Mouse (Mus musculus): ENCODE measurements around the gene 1700003E16Rik. TPM values are rescaled to one million over a fixed set of nuclear protein-coding genes. Genes with fewer than 3 reads are reported as not detected.
A peak's percentile ranks its signal among the peaks of the same experiment; 100 is the strongest.

1700003E16Rik gene
- polyA plus RNA-seq (2014; fragmentation: Nextera tagmentation; extraction: Ambion mirVana) = 7.1 and 7.5 TPM in 2 replicates

DNA sequence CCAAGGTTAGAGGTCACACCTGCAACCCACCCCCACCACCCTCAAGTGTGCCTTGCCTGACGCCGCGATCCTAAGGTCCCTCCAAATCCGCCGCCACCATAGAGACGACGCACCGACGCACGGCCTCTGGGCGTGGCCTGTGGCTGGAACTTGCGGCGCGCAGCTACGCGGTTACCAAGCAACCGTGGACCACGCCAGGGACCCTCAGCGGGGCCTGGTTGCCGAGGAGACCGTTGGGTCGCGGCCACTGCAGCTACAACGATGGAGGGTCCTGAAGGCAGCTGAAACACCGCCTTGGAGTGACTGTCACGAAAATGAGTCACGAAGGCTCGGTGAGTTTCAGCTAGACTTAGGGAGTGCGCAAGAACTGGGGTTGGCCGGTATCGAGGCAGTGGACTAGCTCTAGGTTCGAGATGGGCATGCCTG lies at the start of gene 1700003E16Rik, which contains the start of gene Wdr54:
1700003E16Rik (plus strand) TSS at position 146 of the 426 bp plus-strand sequence.
Wdr54 (minus strand) TSS at position 139 of the 426 bp plus-strand sequence.
- Histone ChIP-seq H3K4me2 (replicated peaks) (peak within 1 kb of the TSS; percentile 86), H3K27ac (peak within 1 kb of the TSS; percentile 38; the same call in 1 of the 2 replicates), H3K9ac (peak within 1 kb of the TSS; percentile 66), H3K27me3 (ENCODE audit: control insufficient read depth, insufficient read depth, low read length) (peaks cover 15% of the 10 kb centered on the region), H3K4me1 (replicated peaks; ENCODE audit: control insufficient read depth, insufficient read depth, low read length) (peaks cover 14% of the 10 kb centered on the region), H3K9me3 (ENCODE audit: control insufficient read depth, low read length) (no peaks in the 10 kb centered on the region), H3K36me3 (replicated peaks; ENCODE audit: control insufficient read depth, insufficient read depth) (no peaks in the 10 kb centered on the region), H3K4me3 (replicated peaks; ENCODE audit: low read length) (peak within 1 kb of the TSS; percentile 61)
- ATAC-seq (ENCODE audit: low FRiP score) (peak; percentile 94), DNase-seq (ENCODE audit: low spot score) (peak; percentile 84)
- under 1% methylated on average over 32 of the region's 32 CpGs for WGBS

DNA sequence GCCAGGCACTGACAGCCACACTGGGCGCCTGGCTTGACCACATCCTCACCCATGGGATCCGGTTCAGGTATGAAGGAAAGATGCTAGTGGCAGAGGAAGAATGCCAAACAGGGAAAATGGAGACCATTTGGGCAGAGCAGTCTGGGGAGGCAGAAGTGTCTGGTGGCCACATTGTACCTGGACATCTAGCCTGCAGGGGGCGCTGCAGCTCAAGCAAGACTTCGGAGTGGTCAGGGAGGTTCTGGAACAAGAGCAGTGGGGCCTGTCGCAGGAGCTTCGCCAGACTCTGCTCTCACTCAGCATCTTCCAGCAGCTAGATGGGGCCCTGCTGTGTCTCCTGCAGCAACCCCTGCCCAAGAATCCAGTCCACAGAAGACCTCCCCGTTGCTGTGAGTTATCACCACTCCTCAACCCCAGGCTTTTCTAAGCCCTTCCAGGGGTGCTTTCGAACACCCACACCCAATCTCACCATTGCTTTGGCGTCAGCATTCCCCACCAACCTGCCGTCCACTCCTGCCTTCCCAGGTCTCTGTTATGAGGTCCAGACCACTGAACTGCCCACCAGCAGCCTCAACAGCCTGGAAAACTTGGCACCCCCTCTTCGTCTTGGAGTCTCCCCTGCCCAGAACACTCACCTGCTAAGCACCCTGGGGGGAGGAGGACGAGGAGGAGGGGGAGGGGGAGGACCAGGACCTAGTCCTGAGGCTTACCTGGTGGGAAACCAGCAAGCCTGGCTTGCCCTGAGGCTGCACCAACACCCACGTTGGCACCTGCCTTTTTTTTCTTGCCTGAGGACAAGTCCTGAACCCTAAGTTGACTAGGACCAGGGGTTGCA lies 48.4 kb upstream of the 1700003E16Rik start:
- peak; percentile 63 for DNase-seq (ENCODE audit: low spot score)
- Histone ChIP-seq H3K27ac (peak overlapping the region; percentile 83; the same call in 1 of the 2 replicates), H3K4me2 (replicated peaks) (peak overlapping the region; percentile 75), H3K4me1 (replicated peaks; ENCODE audit: control insufficient read depth, insufficient read depth, low read length) (peaks cover 27% of the 10 kb centered on the region), H3K9me3 (ENCODE audit: control insufficient read depth, low read length) (no peaks in the 10 kb centered on the region), H3K9ac (peak overlapping the region; percentile 92), H3K4me3 (replicated peaks; ENCODE audit: low read length) (peak overlapping the region; percentile 84; the same call in 1 of the 2 replicates), H3K27me3 (ENCODE audit: control insufficient read depth, insufficient read depth, low read length) (no peaks in the 10 kb centered on the region), H3K36me3 (replicated peaks; ENCODE audit: control insufficient read depth, insufficient read depth) (peaks cover 25% of the 10 kb centered on the region)
- ATAC-seq (ENCODE audit: low FRiP score) = 0 out of 2 replicates have a peak, but pooled peaks have one; percentile 1
- WGBS = 35% methylated on average over 13 of the region's 13 CpGs

GRCm38 (mm10) chr6:83108762-83109668 lies 47.2 kb upstream of the 1700003E16Rik start, which contains the start of gene Mrpl53:
Gene Mrpl53, plus strand, starts transcription at chr6:83109040.
- peak within 1 kb of the TSS; percentile 84 for H3K4me3 ChIP-seq (replicated peaks; ENCODE audit: low read length)
- peaks cover 20% of the 10 kb centered on the region for H3K4me1 ChIP-seq (replicated peaks; ENCODE audit: control insufficient read depth, insufficient read depth, low read length)
- H3K27me3 ChIP-seq (ENCODE audit: control insufficient read depth, insufficient read depth, low read length) = no peaks in the 10 kb centered on the region
- peaks cover 25% of the 10 kb centered on the region for H3K36me3 ChIP-seq (replicated peaks; ENCODE audit: control insufficient read depth, insufficient read depth)
- H3K27ac ChIP-seq = peak within 1 kb of the TSS; percentile 83
- under 1% methylated on average over 76 of the region's 76 CpGs for WGBS
- H3K9ac ChIP-seq = peak within 1 kb of the TSS; percentile 92
- H3K4me2 ChIP-seq (replicated peaks) = peak within 1 kb of the TSS; percentile 75
- DNase-seq (ENCODE audit: low spot score) (peak; percentile 80), ATAC-seq (ENCODE audit: low FRiP score) (peak; percentile 88)
- no peaks in the 10 kb centered on the region for H3K9me3 ChIP-seq (ENCODE audit: control insufficient read depth, low read length)

DNA sequence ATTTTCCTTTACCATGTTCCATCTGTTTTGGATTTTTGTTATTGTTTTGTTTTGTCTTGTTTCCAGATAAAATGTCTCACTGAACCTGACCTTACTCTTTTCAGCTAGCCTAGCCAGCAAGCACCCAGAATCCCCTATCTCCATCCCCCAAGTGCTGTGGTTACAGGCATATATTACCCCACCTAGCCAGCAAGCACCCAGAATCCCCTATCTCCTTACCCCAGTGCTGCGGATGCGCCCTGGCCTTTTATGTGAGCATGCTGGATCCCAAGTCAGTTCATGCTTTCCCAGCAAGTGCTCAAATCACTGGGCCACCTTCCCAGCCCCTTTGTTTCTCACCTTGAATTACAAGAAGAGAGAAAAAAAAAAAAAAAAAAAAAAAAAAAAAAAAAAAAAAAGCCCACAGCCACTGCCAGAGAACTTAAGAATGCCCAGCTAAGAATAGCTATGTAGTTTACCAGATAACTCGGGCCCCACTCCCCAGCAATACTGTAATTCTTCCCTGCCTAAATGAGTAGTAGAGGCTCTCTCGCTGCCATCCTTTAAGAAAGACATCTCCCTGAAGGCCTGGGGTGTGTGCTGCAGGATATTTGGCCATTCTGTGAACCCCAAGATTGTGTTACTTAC lies 44.6 kb upstream of the 1700003E16Rik start:
- ATAC-seq (ENCODE audit: low FRiP score) (no peak), DNase-seq (ENCODE audit: low spot score) (no peak)
- no peaks in the 10 kb centered on the region for H3K9me3 ChIP-seq (ENCODE audit: control insufficient read depth, low read length)
- no peak overlapping the region for H3K9ac ChIP-seq
- H3K36me3 ChIP-seq (replicated peaks; ENCODE audit: control insufficient read depth, insufficient read depth) = peaks cover 21% of the 10 kb centered on the region
- 94% methylated on average over 4 of the region's 4 CpGs for WGBS
- H3K27me3 ChIP-seq (ENCODE audit: control insufficient read depth, insufficient read depth, low read length) = no peaks in the 10 kb centered on the region
- H3K4me1 ChIP-seq (replicated peaks; ENCODE audit: control insufficient read depth, insufficient read depth, low read length) = peaks cover 33% of the 10 kb centered on the region
- no peak overlapping the region for H3K4me2 ChIP-seq (replicated peaks)
- no peak overlapping the region for H3K4me3 ChIP-seq (replicated peaks; ENCODE audit: low read length)
- no peak overlapping the region for H3K27ac ChIP-seq

- DNase-seq (ENCODE audit: low spot score) (peak; percentile 90), ATAC-seq (ENCODE audit: low FRiP score) (peak; percentile 88)
- peak within 1 kb of the TSS; percentile 85 for H3K9ac ChIP-seq
- no peaks in the 10 kb centered on the region for H3K27me3 ChIP-seq (ENCODE audit: control insufficient read depth, insufficient read depth, low read length)
- WGBS = under 1% methylated on average over 55 of the region's 58 CpGs
- no peaks in the 10 kb centered on the region for H3K9me3 ChIP-seq (ENCODE audit: control insufficient read depth, low read length)
- peaks cover 39% of the 10 kb centered on the region for H3K36me3 ChIP-seq (replicated peaks; ENCODE audit: control insufficient read depth, insufficient read depth)
- peak within 1 kb of the TSS; percentile 66 for H3K27ac ChIP-seq
- peak within 1 kb of the TSS; percentile 86 for H3K4me2 ChIP-seq (replicated peaks)
- peak within 1 kb of the TSS; percentile 75 for H3K4me3 ChIP-seq (replicated peaks; ENCODE audit: low read length)
- H3K4me1 ChIP-seq (replicated peaks; ENCODE audit: control insufficient read depth, insufficient read depth, low read length) = peaks cover 29% of the 10 kb centered on the region
Measured at GRCm38 (mm10) chr6:83115011-83115671, 41.1 kb upstream of the 1700003E16Rik start, which contains the start of gene Mogs. Gene Mogs, plus strand, starts transcription at chr6:83115496.

DNA sequence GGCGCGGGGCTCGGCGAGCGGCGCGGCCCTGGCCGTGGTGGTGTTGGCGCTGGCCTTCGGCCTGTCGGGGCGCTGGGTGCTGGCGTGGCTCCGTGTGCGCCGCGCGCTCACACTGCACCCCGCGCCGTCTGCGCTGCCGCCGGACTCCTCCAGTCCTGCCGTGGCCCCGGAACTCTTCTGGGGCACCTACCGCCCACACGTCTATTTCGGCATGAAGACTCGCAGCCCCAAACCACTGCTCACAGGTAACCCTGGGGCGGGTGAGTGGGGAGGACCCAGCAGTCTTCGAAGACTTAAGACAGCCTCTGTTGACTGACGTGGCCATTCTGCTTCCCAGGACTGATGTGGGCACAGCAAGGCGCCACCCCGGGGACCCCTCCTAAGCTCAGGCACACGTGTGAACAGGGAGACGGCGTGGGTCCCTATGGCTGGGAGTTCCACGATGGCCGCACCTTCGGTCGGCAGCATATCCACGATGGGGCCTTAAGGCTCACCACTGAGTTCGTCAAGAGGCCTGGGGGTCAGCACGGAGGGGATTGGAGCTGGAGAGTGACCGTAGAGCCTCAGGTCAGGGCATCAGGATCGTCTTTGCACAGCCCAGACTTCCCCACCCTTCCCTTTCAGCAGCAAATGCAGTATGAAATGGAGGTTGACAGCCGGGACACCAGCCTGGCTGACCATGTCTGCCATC lies 40.4 kb upstream of the 1700003E16Rik start:
- Histone ChIP-seq H3K9ac (peak overlapping the region; percentile 85), H3K36me3 (replicated peaks; ENCODE audit: control insufficient read depth, insufficient read depth) (peaks cover 38% of the 10 kb centered on the region), H3K9me3 (ENCODE audit: control insufficient read depth, low read length) (no peaks in the 10 kb centered on the region), H3K4me3 (replicated peaks; ENCODE audit: low read length) (peak overlapping the region; percentile 75), H3K27me3 (ENCODE audit: control insufficient read depth, insufficient read depth, low read length) (no peaks in the 10 kb centered on the region), H3K27ac (peak overlapping the region; percentile 66), H3K4me2 (replicated peaks) (peak overlapping the region; percentile 86), H3K4me1 (replicated peaks; ENCODE audit: control insufficient read depth, insufficient read depth, low read length) (peaks cover 32% of the 10 kb centered on the region)
- 2% methylated on average over 45 of the region's 48 CpGs for WGBS
- ATAC-seq (ENCODE audit: low FRiP score) (peak; percentile 56; the same call in 1 of the 2 replicates), DNase-seq (ENCODE audit: low spot score) (no peak)

- H3K36me3 ChIP-seq (replicated peaks; ENCODE audit: control insufficient read depth, insufficient read depth) = peaks cover 32% of the 10 kb centered on the region
- no peak for ATAC-seq (ENCODE audit: low FRiP score)
- peak overlapping the region; percentile 86 for H3K4me2 ChIP-seq (replicated peaks)
- peak overlapping the region; percentile 75 for H3K4me3 ChIP-seq (replicated peaks; ENCODE audit: low read length)
- DNase-seq (ENCODE audit: low spot score) = no peak
- H3K27me3 ChIP-seq (ENCODE audit: control insufficient read depth, insufficient read depth, low read length) = no peaks in the 10 kb centered on the region
- H3K9me3 ChIP-seq (ENCODE audit: control insufficient read depth, low read length) = no peaks in the 10 kb centered on the region
- WGBS = 83% methylated on average over 11 of the region's 11 CpGs
- H3K4me1 ChIP-seq (replicated peaks; ENCODE audit: control insufficient read depth, insufficient read depth, low read length) = peaks cover 32% of the 10 kb centered on the region
- no peak overlapping the region for H3K27ac ChIP-seq
- H3K9ac ChIP-seq = peak overlapping the region; percentile 85
Measured at GRCm38 (mm10) chr6:83116373-83117164, 39.6 kb upstream of the 1700003E16Rik start.

Data from hindbrain, embryonic 14.5 days (tissue).